Comparison of ENCODE assay signal across 9 mouse cellular contexts in the genomic region with DNA sequence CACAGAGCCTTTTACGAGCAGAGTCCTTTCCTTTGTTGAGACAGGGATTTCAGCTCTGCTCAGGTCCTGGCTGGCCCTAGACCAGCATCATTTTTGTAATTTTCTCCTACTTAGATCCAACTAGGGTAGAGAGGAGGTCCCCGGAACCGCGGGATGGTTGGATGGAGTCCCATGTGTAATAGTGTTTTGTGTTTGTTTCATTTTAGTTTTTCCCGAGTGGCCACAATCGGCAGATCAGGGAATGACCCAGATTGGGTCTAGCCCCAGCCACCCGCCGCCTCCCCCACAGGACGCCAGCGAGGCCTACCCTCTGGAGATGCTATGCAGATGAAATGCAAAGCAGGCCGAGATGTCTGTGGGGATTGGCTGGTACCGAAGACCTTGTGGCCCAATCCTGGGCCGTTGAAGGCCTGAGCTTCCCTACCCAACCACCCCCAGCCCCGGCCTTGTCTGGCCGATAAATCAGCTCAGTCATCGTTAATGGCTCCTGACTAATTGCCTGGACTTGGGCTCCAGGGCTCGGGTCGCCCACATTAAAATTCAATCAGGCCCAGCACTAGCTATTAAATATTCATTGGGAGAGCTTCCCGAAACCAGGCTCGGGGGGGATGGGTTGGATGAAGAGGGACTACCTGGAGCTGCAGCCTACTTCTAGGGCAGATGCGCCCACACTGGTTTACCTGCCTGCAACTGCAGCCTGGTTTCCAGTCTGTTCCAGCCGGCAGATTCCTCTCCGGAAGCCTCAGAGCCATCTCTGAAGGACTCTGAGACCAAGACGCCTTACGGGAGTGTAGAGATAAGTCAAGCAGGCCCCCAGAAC. TPM values are rescaled to one million over a fixed set of nuclear protein-coding genes. Genes with fewer than 3 reads are reported as not detected.
DNase-seq lines count a peak whose midpoint lies in the region; ATAC-seq and TF ChIP-seq lines count a peak whose summit lies in the region.
"Had no signal": no experiment of that assay in that cellular context is flagged by ENCODE, and none has a peak within 500 bp of the region (broad histone marks: within the 10 kb centered on the region; RNA-seq: fewer than 3 reads in every experiment).

No protein-coding gene starts in this region.

- 11% methylated on average over 25 of the region's 25 CpGs for WGBS in forebrain, embryonic 14.5 days
- 39% methylated on average over 25 of the region's 25 CpGs for WGBS in liver, embryonic 16.5 days (ENCODE audit: insufficient replicate concordance)
- WGBS in stomach, postnatal 0 days: 49% methylated on average over 25 of the region's 25 CpGs

- intact Hi-C loops in gastrocnemius, adult 2 months (cut with DNase I): no loop called here

- peak overlapping the region; percentile 73 for H3K27ac ChIP-seq in gastrocnemius, adult 2 months
- H3K27ac ChIP-seq in forebrain, embryonic 14.5 days (ENCODE audit: low read depth, low read length): 0 out of 2 replicates have a peak overlapping the region, but pooled peaks have one; percentile 21
- H3K27ac ChIP-seq in liver, embryonic 16.5 days (ENCODE audit: low read length): no peak overlapping the region
- H3K27ac ChIP-seq in stomach, postnatal 0 days (replicated peaks): no peak overlapping the region

- TF ChIP-seq CTCF in gastrocnemius, adult 2 months (IDR thresholded peaks at IDR 0.05): no peak
- TF ChIP-seq CTCF in stomach, postnatal 0 days (IDR thresholded peaks at IDR 0.05; ENCODE audit: low read depth): no peak

- H3K36me3 ChIP-seq in forebrain, embryonic 14.5 days (ENCODE audit: control insufficient read depth, insufficient read depth, low read length): no peaks in the 10 kb centered on the region
- no peaks in the 10 kb centered on the region for H3K36me3 ChIP-seq in liver, embryonic 16.5 days (ENCODE audit: control insufficient read depth, insufficient read depth)
- H3K36me3 ChIP-seq in stomach, postnatal 0 days (ENCODE audit: control insufficient read depth, insufficient read depth, low read length): no peaks in the 10 kb centered on the region

- TF ChIP-seq EP300 in stomach, postnatal 0 days (optimal IDR thresholded peaks at IDR 0.05): no peak

- H3K27me3 ChIP-seq in forebrain, embryonic 14.5 days (replicated peaks; ENCODE audit: control insufficient read depth, insufficient read depth, low read length): no peaks in the 10 kb centered on the region; the same call in 1 of the 2 replicates
- no peaks in the 10 kb centered on the region for H3K27me3 ChIP-seq in liver, embryonic 16.5 days (ENCODE audit: control insufficient read depth, insufficient read depth, low read depth, low read length)
- no peaks in the 10 kb centered on the region for H3K27me3 ChIP-seq in stomach, postnatal 0 days (ENCODE audit: control insufficient read depth, insufficient read depth, low read length)

- DNase-seq in gastrocnemius, adult 2 months: peak; percentile 68
- DNase-seq in gastrocnemius, postnatal 25 days: no peak
- peak; percentile 58 for DNase-seq in adrenal gland, postnatal 25 days
- peak; percentile 73 for DNase-seq in forebrain, embryonic 14.5 days (ENCODE audit: low spot score)
- DNase-seq in kidney, postnatal 25 days: peak; percentile 75 to 92
- no peak for DNase-seq in stomach, postnatal 0 days (ENCODE audit: low spot score)
- no peak for DNase-seq in adipocyte (ENCODE audit: low spot score)

- H3K4me2 ChIP-seq in forebrain, embryonic 14.5 days (ENCODE audit: low read length): peak overlapping the region; percentile 33
- H3K4me2 ChIP-seq in liver, embryonic 16.5 days (ENCODE audit: low read depth, low read length): no peak overlapping the region
- no peak overlapping the region for H3K4me2 ChIP-seq in stomach, postnatal 0 days (replicated peaks; ENCODE audit: low read depth)

- H3K4me3 ChIP-seq in gastrocnemius, adult 2 months: peak overlapping the region; percentile 40
- H3K4me3 ChIP-seq in forebrain, embryonic 14.5 days (ENCODE audit: low read depth, low read length): no peak overlapping the region
- no peak overlapping the region for H3K4me3 ChIP-seq in liver, embryonic 16.5 days (ENCODE audit: low read depth, low read length)
- no peak overlapping the region for H3K4me3 ChIP-seq in stomach, postnatal 0 days (ENCODE audit: low read depth, low read length)
- H3K4me3 ChIP-seq: erythroblast, embryonic 14.5 days had no signal

- H3K9me3 ChIP-seq in forebrain, embryonic 14.5 days (replicated peaks; ENCODE audit: control insufficient read depth, low read length): no peaks in the 10 kb centered on the region
- no peaks in the 10 kb centered on the region for H3K9me3 ChIP-seq in liver, embryonic 16.5 days (replicated peaks; ENCODE audit: control insufficient read depth, low read length)
- H3K9me3 ChIP-seq in stomach, postnatal 0 days (ENCODE audit: control insufficient read depth, low read length): no peaks in the 10 kb centered on the region

- peak; percentile 88 for ATAC-seq in forebrain, embryonic 14.5 days
- ATAC-seq in liver, embryonic 16.5 days (ENCODE audit: low read depth): peak; percentile 37; the same call in 1 of the 2 replicates
- 0 out of 2 replicates have a peak, but pooled peaks have one; percentile 27 for ATAC-seq in stomach, postnatal 0 days (ENCODE audit: low FRiP score, low TSS enrichment)

- 0 out of 2 replicates have a peak overlapping the region, but pooled peaks have one; percentile 37 for H3K9ac ChIP-seq in forebrain, embryonic 14.5 days (ENCODE audit: low read length)
- no peak overlapping the region for H3K9ac ChIP-seq in liver, embryonic 16.5 days (ENCODE audit: low read depth, low read length)
- no peak overlapping the region for H3K9ac ChIP-seq in stomach, postnatal 0 days (ENCODE audit: low read length)

- peaks cover 14% of the 10 kb centered on the region for H3K4me1 ChIP-seq in forebrain, embryonic 14.5 days (ENCODE audit: control insufficient read depth, insufficient read depth, low read length)
- peaks cover 6% of the 10 kb centered on the region for H3K4me1 ChIP-seq in liver, embryonic 16.5 days (ENCODE audit: control insufficient read depth, low read depth, low read length)
- 0 out of 2 replicates have a peak, but pooled peaks cover 4% of the 10 kb centered on the region for H3K4me1 ChIP-seq in stomach, postnatal 0 days (replicated peaks; ENCODE audit: control insufficient read depth, insufficient read depth)

RNA-seq across cellular contexts. Expression of gene Fignl2, which starts 14.7 kb away (rescaled TPM):
- under 1 TPM; 0.67 to 0.77 TPM for total RNA-seq in gastrocnemius, adult 2 months (2021)
- 1 to 10 TPM in 1 of 2 experiments, under 1 TPM in 1; 0.59 to 1.1 TPM for total RNA-seq in gastrocnemius, postnatal 25 days (2021)
- total RNA-seq in adrenal gland, postnatal 25 days (2021): 9.0 and 10.2 TPM in 2 replicates
- polyA plus RNA-seq in forebrain, embryonic 14.5 days (2014; fragmentation: Nextera tagmentation; extraction: Ambion mirVana): 0.09 TPM in 1 of 2 replicates, not detected in the other
- 0.07 TPM in 2 replicates for polyA plus RNA-seq in liver, embryonic 16.5 days (2015; fragmentation: Nextera tagmentation; extraction: Ambion mirVana)
- 0.19 and 0.22 TPM in 2 replicates for polyA plus RNA-seq in stomach, postnatal 0 days (2015; fragmentation: Nextera tagmentation; extraction: Ambion mirVana)
- polyA plus RNA-seq: erythroblast, embryonic 14.5 days had no signal

RNA-seq across cellular contexts. Expression of gene Ankrd33, which starts 22.5 kb away (rescaled TPM):
- total RNA-seq in gastrocnemius, adult 2 months (2021): not detected
- total RNA-seq in gastrocnemius, postnatal 25 days (2021): not detected
- total RNA-seq in adrenal gland, postnatal 25 days (2021): 0.62 and 0.64 TPM in 2 replicates
- polyA plus RNA-seq in forebrain, embryonic 14.5 days (2014; fragmentation: Nextera tagmentation; extraction: Ambion mirVana): not detected in 2 replicates
- not detected in 2 replicates for polyA plus RNA-seq in liver, embryonic 16.5 days (2015; fragmentation: Nextera tagmentation; extraction: Ambion mirVana)
- polyA plus RNA-seq in stomach, postnatal 0 days (2015; fragmentation: Nextera tagmentation; extraction: Ambion mirVana): not detected in 2 replicates
- polyA plus RNA-seq: erythroblast, embryonic 14.5 days had no signal

RNA-seq across cellular contexts. Expression of gene Acvrl1, which starts 35.3 kb away (rescaled TPM):
- total RNA-seq in gastrocnemius, adult 2 months (2021): 10 to 100 TPM; 10.2 to 14.5 TPM
- 10 to 100 TPM; 10.7 to 13.0 TPM for total RNA-seq in gastrocnemius, postnatal 25 days (2021)
- total RNA-seq in adrenal gland, postnatal 25 days (2021): 11.1 and 15.5 TPM in 2 replicates
- 4.1 and 4.2 TPM in 2 replicates for polyA plus RNA-seq in forebrain, embryonic 14.5 days (2014; fragmentation: Nextera tagmentation; extraction: Ambion mirVana)
- polyA plus RNA-seq in liver, embryonic 16.5 days (2015; fragmentation: Nextera tagmentation; extraction: Ambion mirVana): 2.3 and 3.2 TPM in 2 replicates
- 13.5 and 15.2 TPM in 2 replicates for polyA plus RNA-seq in stomach, postnatal 0 days (2015; fragmentation: Nextera tagmentation; extraction: Ambion mirVana)
- polyA plus RNA-seq: erythroblast, embryonic 14.5 days had no signal

RNA-seq across cellular contexts. Expression of gene Gm47841, which starts 45.8 kb away (rescaled TPM):
- total RNA-seq in gastrocnemius, adult 2 months (2021): not detected
- not detected for total RNA-seq in gastrocnemius, postnatal 25 days (2021)
- total RNA-seq in adrenal gland, postnatal 25 days (2021): not detected in 2 replicates
- polyA plus RNA-seq in forebrain, embryonic 14.5 days (2014; fragmentation: Nextera tagmentation; extraction: Ambion mirVana): not detected in 2 replicates
- not detected in 2 replicates for polyA plus RNA-seq in liver, embryonic 16.5 days (2015; fragmentation: Nextera tagmentation; extraction: Ambion mirVana)
- not detected in 2 replicates for polyA plus RNA-seq in stomach, postnatal 0 days (2015; fragmentation: Nextera tagmentation; extraction: Ambion mirVana)
- polyA plus RNA-seq: erythroblast, embryonic 14.5 days had no signal

Comparison
In these comparisons a context has a peak if more than half of its experiments do, and no peak if none do; other contexts are left out.
1. DNase-seq: peak in gastrocnemius, adult 2 months (single experiment), adrenal gland, postnatal 25 days (single experiment), forebrain, embryonic 14.5 days (single experiment) and kidney, postnatal 25 days (2 of 2); none in gastrocnemius, postnatal 25 days (single experiment), stomach, postnatal 0 days (single experiment) and adipocyte (single experiment).
2. H3K27ac ChIP-seq: peak in gastrocnemius, adult 2 months (single experiment) and forebrain, embryonic 14.5 days (single experiment); none in liver, embryonic 16.5 days (single experiment) and stomach, postnatal 0 days (single experiment).
3. ATAC-seq: peak in every context shown above with its lines; median percentile 88 in forebrain, embryonic 14.5 days; 37 in liver, embryonic 16.5 days; 27 in stomach, postnatal 0 days.